Mouse (Mus musculus) limb, embryonic 12.5 days (tissue): ENCODE data around the gene Cldn10. TPM values are rescaled to one million over a fixed set of nuclear protein-coding genes. Genes with fewer than 3 reads are reported as not detected.

Experiments used
- ATAC-seq: fragments of 200-750 bp; cut with Nextera tagmentation; 2 replicates; pipeline ENCODE4 v1.8.0; 2017; ENCODE audit warnings: low read depth, moderate TSS enrichment; ENCODE audit not compliant: insufficient number of reproducible peaks, insufficient read depth, low FRiP score, low TSS enrichment
- H3K27ac ChIP-seq: fragments of 300-500 bp; sonication (generic); 2 replicates; pipeline ENCODE4 v1.5.1; 2016; ENCODE audit warnings: mild to moderate bottlenecking, moderate library complexity
- H3K27me3 ChIP-seq: fragments of 300-500 bp; sonication (generic); 2 replicates; pipeline ENCODE4 v1.6.1; 2016; ENCODE audit warnings: mild to moderate bottlenecking, moderate library complexity
- H3K36me3 ChIP-seq: fragments of 300-500 bp; sonication (generic); 2 replicates; pipeline ENCODE4 v1.6.1; 2016; ENCODE audit warnings: mild to moderate bottlenecking, moderate library complexity
- H3K4me1 ChIP-seq: fragments of 300-500 bp; sonication (generic); replicated peaks from 2 replicates; pipeline ENCODE4 v1.6.1; 2016
- H3K4me2 ChIP-seq: fragments of 300-500 bp; sonication (generic); 2 replicates; pipeline ENCODE4 v1.6.1; 2016; ENCODE audit warnings: mild to moderate bottlenecking, moderate library complexity
- H3K4me3 ChIP-seq: fragments of 300-500 bp; sonication (generic); replicated peaks from 2 replicates; pipeline ENCODE4 v1.5.1; 2016; ENCODE audit warnings: mild to moderate bottlenecking
- H3K9ac ChIP-seq: fragments of 300-500 bp; sonication (generic); replicated peaks from 2 replicates; pipeline ENCODE4 v1.6.1; 2016; ENCODE audit warnings: mild to moderate bottlenecking, moderate library complexity
- H3K9me3 ChIP-seq: fragments of 300-500 bp; sonication (generic); 2 replicates; pipeline ENCODE4 v1.6.1; 2016; ENCODE audit warnings: mild to moderate bottlenecking, moderate library complexity
- whole genome bisulfite sequencing: fragments of 180-500 bp; shearing (Covaris S2); methylation state at CpG from one replicate; pipeline ENCODE4 v1.1.7; 2016; 5-methylcytosine and 5-hydroxymethylcytosine counted together
- polyA plus RNA-seq: library from polyadenylated mRNA; unstranded; fragments of >200 nt; fragmentation: Nextera tagmentation; extraction: Ambion mirVana; gene quantifications from 2 replicates; pipeline ENCODE4 v1.2.1, GENCODE M21; 2016

The Cldn10 gene
- polyA plus RNA-seq, 1 experiment from 2014 or later = 1.2 TPM

DNA sequence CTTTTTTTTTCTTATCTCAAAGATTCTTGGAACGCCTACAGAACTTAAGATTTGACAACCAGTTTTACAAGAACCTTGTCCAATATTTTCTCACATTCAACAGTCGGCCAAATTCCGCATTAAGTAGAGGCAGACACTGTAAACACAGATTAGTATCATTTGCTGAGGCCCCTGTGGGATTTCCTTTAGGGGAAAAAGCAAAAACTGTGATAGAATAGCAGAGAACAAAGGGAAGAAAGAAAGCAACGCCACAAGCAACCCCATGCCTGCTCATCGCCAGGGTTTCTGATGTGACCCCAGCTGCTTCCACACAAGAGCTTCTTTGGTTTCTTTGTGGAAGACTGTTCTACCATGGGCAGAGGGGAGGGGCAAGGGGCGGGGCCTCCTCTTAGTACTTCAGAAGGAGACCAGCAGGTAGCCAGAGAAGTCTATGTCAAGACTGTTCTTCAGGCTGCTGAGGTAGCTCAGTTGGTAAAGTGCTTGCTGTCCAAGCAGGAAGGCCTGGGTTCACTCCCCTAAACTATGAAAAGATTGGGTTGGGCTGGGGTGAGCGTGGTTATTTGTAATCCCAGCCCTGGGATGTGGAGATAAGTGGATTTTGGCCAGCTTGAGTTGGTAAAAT, 39.7 kb downstream of the Cldn10 start:
- Histone ChIP-seq H3K4me3 (no peak overlapping the region), H3K27ac (no peak overlapping the region), H3K4me1 (no peaks in the 10 kb centered on the region), H3K9ac (no peak overlapping the region), H3K27me3 (no peaks in the 10 kb centered on the region), H3K9me3 (no peaks in the 10 kb centered on the region), H3K36me3 (no peaks in the 10 kb centered on the region), H3K4me2 (no peak overlapping the region)
- no peak for ATAC-seq
- WGBS = 55% methylated on average over 7 of the region's 7 CpGs

DNA sequence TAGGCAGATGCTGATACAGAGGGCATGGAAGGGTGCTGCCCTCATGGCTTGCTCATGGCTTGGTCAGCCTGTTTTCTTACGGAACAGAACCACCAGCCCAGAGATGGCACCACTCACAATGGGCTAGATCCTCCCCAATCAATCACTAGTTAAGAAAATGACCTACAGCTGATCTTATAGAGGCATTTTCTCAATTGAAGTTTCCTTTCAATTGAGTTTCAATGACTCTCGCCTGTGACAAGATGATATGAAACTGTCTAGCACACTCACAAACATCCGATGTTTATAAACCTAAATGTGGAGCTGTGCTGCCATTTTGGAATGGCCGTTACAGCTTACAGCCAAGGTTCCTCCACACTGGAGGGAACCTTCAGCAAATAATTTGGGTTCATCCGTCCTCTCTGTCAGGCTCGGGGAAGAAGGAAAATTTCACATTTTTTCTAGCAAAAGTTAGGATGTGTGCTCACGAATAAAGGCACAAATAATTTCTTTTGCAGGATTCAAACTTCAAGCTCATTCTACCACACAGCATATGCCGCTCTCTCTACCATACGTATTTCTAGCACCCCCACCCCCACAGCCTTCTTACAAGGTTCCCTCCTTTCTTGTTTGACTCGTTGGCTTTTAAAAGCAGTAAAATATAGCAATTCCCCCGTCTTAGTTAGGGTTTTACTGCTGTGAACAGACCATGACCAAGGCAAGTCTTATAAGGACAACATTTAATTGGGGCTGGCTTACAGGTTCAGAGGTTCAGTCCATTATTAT, 41.8 kb downstream of the Cldn10 start:
- 75% methylated on average over 11 of the region's 11 CpGs for WGBS
- Histone ChIP-seq H3K27ac (no peak overlapping the region), H3K4me2 (no peak overlapping the region), H3K36me3 (no peaks in the 10 kb centered on the region), H3K27me3 (no peaks in the 10 kb centered on the region), H3K9me3 (no peaks in the 10 kb centered on the region), H3K4me3 (no peak overlapping the region), H3K9ac (no peak overlapping the region), H3K4me1 (peaks cover 4% of the 10 kb centered on the region)
- ATAC-seq = no peak

DNA sequence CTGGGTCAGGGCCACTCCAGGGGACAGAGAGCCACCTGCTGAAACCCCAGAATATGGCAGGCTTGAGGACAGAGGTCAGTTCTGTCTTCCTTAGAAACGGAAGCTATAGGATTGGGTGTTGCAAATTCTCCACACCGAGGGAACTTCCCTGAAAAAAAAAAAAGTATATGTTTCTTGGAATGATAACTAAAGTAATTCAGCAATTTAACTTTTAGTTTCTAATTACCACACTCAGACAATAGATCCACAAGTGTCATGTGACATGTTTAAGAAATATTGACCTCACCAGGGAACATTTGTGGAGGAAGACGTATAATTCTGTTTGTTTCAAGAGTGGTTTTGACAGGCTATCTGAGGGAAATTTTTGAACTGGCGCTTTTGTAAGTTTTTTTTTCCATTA, 43.9 kb downstream of the Cldn10 start:
- Histone ChIP-seq H3K27ac (no peak overlapping the region), H3K36me3 (no peaks in the 10 kb centered on the region), H3K9ac (no peak overlapping the region), H3K4me2 (no peak overlapping the region), H3K4me1 (peaks cover 5% of the 10 kb centered on the region), H3K4me3 (no peak overlapping the region), H3K9me3 (no peaks in the 10 kb centered on the region), H3K27me3 (no peaks in the 10 kb centered on the region)
- no peak for ATAC-seq
- 71% methylated on average over 4 of the region's 4 CpGs for WGBS

DNA sequence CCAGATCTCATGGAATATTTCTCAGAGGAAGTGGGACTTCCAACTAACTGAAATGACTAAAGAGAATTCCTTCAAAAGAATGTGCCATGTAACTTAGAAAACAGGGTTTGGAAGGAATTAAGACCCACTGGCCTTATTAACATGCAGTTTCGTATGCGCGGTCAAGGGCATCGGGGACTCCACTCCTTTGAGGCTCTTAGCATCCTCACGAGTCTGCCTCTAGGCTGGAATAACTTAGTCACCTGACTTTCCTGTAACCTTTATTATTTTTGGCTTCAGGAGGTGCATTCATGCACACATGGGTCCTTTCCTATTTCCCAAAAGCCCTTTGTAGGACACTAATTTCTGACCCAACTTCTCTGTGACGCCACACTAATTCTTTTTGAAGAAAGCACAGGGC, 45.5 kb downstream of the Cldn10 start:
- Histone ChIP-seq H3K4me1 (peaks cover 5% of the 10 kb centered on the region), H3K4me2 (no peak overlapping the region), H3K36me3 (no peaks in the 10 kb centered on the region), H3K9me3 (no peaks in the 10 kb centered on the region), H3K9ac (no peak overlapping the region), H3K4me3 (no peak overlapping the region), H3K27me3 (no peaks in the 10 kb centered on the region), H3K27ac (no peak overlapping the region)
- WGBS = 83% methylated on average over 6 of the region's 6 CpGs
- no peak for ATAC-seq

DNA sequence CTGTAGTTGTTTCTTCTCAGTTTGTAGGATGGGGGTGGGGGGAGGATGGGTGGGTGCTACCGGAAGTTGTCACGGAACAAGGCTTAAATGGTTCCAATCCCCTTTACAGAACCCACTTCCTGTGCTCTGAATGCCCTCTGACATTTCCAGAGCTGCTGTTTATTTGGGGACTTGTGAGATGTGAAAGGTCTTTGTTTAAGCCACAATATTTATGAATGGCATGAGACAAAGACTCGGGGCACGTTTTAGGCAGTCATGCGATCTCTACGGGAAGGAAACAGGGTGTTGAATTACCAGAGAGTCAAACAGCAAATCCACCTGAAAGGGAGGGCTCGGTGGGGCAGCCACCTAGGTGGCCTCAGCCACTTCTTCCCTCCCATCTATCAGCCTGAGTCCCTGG, 46.6 kb downstream of the Cldn10 start:
- Histone ChIP-seq H3K4me1 (peaks cover 7% of the 10 kb centered on the region), H3K36me3 (no peaks in the 10 kb centered on the region), H3K27me3 (no peaks in the 10 kb centered on the region), H3K9ac (no peak overlapping the region), H3K4me2 (0 out of 2 replicates have a peak overlapping the region, but pooled peaks have one; percentile 2), H3K27ac (no peak overlapping the region), H3K9me3 (no peaks in the 10 kb centered on the region), H3K4me3 (no peak overlapping the region)
- 11% methylated on average over 7 of the region's 7 CpGs for WGBS
- ATAC-seq = no peak

DNA sequence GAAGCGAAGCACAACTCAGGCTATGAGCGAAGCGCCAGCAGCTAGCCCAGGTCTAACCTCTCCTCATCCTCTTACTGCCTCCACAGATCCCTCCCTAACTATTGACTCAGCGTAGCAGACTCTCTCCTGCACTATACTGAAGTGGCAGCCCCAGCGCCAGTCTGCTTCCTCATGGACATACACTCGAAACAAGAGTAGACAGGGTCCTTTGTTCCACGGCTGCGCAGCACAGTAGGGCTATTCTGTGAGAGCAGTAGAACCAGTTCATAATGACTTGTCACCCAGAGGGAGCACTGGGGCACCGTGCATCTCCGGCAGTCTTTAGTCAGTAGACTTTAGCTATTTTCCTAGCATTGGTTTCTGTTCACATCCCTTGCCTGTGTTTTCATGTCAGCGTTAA, 48.4 kb downstream of the Cldn10 start:
- 91% methylated on average over 11 of the region's 11 CpGs for WGBS
- Histone ChIP-seq H3K9me3 (no peaks in the 10 kb centered on the region), H3K4me1 (peaks cover 11% of the 10 kb centered on the region), H3K27ac (no peak overlapping the region), H3K4me2 (no peak overlapping the region), H3K27me3 (no peaks in the 10 kb centered on the region), H3K9ac (no peak overlapping the region), H3K36me3 (no peaks in the 10 kb centered on the region), H3K4me3 (no peak overlapping the region)
- ATAC-seq = no peak

DNA sequence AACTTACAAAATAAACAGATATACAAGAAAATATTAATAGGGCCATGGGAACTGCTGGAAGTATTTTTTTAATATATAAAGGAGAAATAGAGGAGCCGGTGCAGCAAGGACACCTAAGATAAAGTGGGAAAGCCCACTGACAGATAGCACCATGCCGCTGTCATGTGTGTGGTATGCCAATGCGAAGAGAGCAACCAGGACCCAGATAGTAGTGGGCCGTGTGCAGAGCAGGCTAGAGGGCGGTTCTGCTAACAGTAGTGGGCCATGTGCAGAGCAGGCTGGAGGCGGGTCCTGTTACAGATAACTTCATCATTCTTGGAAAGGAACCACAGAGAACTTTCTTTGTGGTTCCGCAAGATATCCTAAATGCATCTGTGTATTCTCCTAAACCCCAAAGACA, 49.0 kb downstream of the Cldn10 start:
- Histone ChIP-seq H3K27ac (no peak overlapping the region), H3K4me1 (peaks cover 11% of the 10 kb centered on the region), H3K9ac (no peak overlapping the region), H3K27me3 (no peaks in the 10 kb centered on the region), H3K4me2 (no peak overlapping the region), H3K9me3 (no peaks in the 10 kb centered on the region), H3K4me3 (no peak overlapping the region), H3K36me3 (no peaks in the 10 kb centered on the region)
- 91% methylated on average over 7 of the region's 7 CpGs for WGBS
- ATAC-seq = no peak

DNA sequence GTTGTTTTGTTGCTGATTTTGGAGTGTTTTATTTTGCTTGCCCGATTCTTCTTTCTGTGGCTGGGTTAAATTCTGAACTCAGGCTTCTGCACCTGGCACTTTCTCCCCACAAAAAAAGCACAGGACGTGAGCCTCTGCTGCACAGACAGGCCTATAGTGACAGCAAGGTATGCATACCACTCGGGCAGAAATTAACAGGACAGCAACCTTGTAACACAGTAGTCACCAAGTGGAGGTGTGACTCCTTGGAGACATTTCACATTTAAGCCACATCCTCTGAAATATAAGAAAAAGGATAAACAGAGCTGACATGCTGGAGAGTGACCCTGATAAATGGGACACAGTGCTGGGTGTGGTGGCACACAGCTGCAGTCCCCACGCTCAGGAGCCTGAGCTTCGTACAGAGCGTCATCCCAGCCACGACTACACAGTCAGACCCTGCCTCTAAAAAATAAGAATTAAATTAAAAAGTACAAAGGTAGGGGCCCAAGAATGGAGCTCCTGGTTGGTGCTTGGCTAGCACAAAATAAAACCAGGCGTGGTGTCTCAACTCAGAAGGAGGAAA, 50.9 kb downstream of the Cldn10 start:
- no peak overlapping the region for H3K27ac ChIP-seq
- H3K36me3 ChIP-seq = no peaks in the 10 kb centered on the region
- 74% methylated on average over 8 of the region's 8 CpGs for WGBS
- peaks cover 5% of the 10 kb centered on the region; the same call in 1 of the 2 replicates for H3K27me3 ChIP-seq
- H3K4me3 ChIP-seq = no peak overlapping the region
- no peak for ATAC-seq
- H3K9me3 ChIP-seq = no peaks in the 10 kb centered on the region
- peaks cover 11% of the 10 kb centered on the region for H3K4me1 ChIP-seq
- H3K4me2 ChIP-seq = no peak overlapping the region
- H3K9ac ChIP-seq = no peak overlapping the region

DNA sequence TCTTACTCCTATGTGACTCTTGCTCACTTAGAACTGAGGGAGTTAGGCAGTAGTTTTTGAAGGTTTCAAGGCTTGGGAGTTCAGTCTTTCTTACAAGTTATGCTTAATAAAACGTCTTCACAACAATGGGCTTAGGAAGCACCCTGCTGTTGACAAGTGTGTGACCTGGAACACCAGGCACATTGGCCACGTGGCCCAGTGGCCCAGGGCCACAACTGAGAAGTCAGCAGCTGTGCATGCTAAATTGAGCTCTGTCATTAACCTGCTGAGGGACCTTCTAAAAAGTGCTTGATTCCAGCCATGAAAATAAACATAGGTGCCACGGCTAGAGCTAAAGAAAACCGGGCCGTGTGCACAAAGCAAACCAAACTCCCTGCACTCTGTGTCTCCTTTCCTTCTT, 51.7 kb downstream of the Cldn10 start:
- peaks cover 8% of the 10 kb centered on the region for H3K4me1 ChIP-seq

DNA sequence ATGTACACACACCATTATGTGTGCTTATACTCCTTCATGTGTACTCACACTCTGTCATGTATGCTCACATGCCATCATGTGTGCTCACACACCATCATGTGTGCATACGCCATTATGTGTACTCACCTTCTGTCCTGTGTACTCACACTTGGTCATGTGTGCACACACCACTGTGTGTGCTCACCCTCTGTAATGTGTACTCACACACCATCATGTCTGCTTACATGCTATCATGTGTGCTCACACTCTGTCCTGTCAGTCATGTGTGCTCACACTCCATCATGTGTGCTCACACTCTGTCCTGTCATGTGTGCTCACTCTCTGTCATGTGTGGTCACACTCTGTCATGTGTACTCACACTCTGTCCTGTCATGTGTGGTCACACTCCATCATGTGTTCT, 52.3 kb downstream of the Cldn10 start:
- H3K9me3 ChIP-seq = no peaks in the 10 kb centered on the region
- ATAC-seq = no peak
- no peak overlapping the region for H3K4me3 ChIP-seq
- H3K36me3 ChIP-seq = no peaks in the 10 kb centered on the region
- H3K27ac ChIP-seq = no peak overlapping the region
- H3K4me2 ChIP-seq = no peak overlapping the region
- peaks cover 7% of the 10 kb centered on the region; the same call in 1 of the 2 replicates for H3K27me3 ChIP-seq
- WGBS = 98% methylated on average over 1 of the region's 1 CpGs
- H3K4me1 ChIP-seq = 0 out of 2 replicates have a peak, but pooled peaks cover 6% of the 10 kb centered on the region
- no peak overlapping the region for H3K9ac ChIP-seq

More for the DNA sequence above, 51.7 kb downstream of the Cldn10 start:
- H3K4me2 ChIP-seq = no peak overlapping the region
- no peak overlapping the region for H3K9ac ChIP-seq
- H3K36me3 ChIP-seq = no peaks in the 10 kb centered on the region
- WGBS = 55% methylated on average over 5 of the region's 5 CpGs
- no peak overlapping the region for H3K27ac ChIP-seq
- H3K4me3 ChIP-seq = no peak overlapping the region
- ATAC-seq = no peak
- H3K9me3 ChIP-seq = no peaks in the 10 kb centered on the region
- peaks cover 7% of the 10 kb centered on the region; the same call in 1 of the 2 replicates for H3K27me3 ChIP-seq

DNA sequence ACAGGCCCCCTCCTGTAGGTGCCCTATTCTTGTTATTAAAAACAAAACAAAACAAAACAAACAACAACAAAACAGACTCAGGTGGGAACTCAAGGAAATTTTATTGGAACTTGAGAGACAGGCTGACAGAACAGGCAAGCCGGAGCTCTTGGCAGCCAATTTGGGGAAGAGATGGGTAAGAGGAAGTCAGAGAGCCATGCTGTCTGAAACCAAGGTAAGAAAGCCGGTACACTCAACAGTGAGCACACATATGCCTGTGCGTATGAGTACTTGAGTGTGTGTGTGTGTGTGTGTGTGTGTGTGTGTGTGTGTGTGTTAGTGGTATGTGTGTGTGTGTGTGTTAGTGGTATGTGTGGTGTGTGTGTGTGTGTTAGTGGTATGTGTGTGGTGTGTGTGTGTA, 54.6 kb downstream of the Cldn10 start:
- Histone ChIP-seq H3K36me3 (no peaks in the 10 kb centered on the region), H3K9ac (no peak overlapping the region), H3K4me3 (no peak overlapping the region), H3K4me1 (0 out of 2 replicates have a peak, but pooled peaks cover 6% of the 10 kb centered on the region), H3K4me2 (no peak overlapping the region), H3K27ac (no peak overlapping the region), H3K9me3 (no peaks in the 10 kb centered on the region), H3K27me3 (peaks cover 16% of the 10 kb centered on the region; the same call in 1 of the 2 replicates)
- 86% methylated on average over 3 of the region's 3 CpGs for WGBS
- 0 out of 2 replicates have a peak, but pooled peaks have one; percentile 20 for ATAC-seq
